Mouse (Mus musculus) lung, embryonic 14.5 days (tissue): ENCODE measurements at regions not wholly inside any gene's neighbourhood (a gene's known extent, or its start where the extent isn't known, plus 50 kb on each side); places are given as distances from the start of the nearest gene placed in this dataset.
A peak's percentile ranks its signal among the peaks of the same experiment; 100 is the strongest.

Experiments
- ATAC-seq: fragments of 200-750 bp; cut with Nextera tagmentation; 2 replicates; pipeline ENCODE4 v1.8.0; 2017; ENCODE audit warnings: mild to moderate bottlenecking, moderate TSS enrichment, moderate library complexity; ENCODE audit not compliant: insufficient read depth
- DNase-seq: peaks from one replicate; pipeline ENCODE4 v3.0.0-alpha.2; 2015
- H3K27ac ChIP-seq: fragments of 300-500 bp; sonication (generic); 2 replicates; pipeline ENCODE4 v1.5.1; 2014; ENCODE audit warnings: low read depth, mild to moderate bottlenecking, moderate library complexity
- H3K27me3 ChIP-seq: fragments of 300-500 bp; sonication (generic); 2 replicates; pipeline ENCODE4 v1.6.1; 2014; ENCODE audit warnings: low read length, control low read depth; ENCODE audit not compliant: insufficient read depth
- H3K36me3 ChIP-seq: fragments of 300-500 bp; sonication (generic); 2 replicates; pipeline ENCODE4 v1.6.1; 2014; ENCODE audit warnings: control low read depth; ENCODE audit not compliant: insufficient read depth
- H3K4me1 ChIP-seq: fragments of 300-500 bp; sonication (generic); 2 replicates; pipeline ENCODE4 v1.6.1; 2014; ENCODE audit warnings: antibody characterized with exemption, control low read depth; ENCODE audit not compliant: insufficient read depth
- H3K4me2 ChIP-seq: fragments of 300-500 bp; sonication (generic); 2 replicates; pipeline ENCODE4 v1.6.1; 2014; ENCODE audit warnings: mild to moderate bottlenecking
- H3K4me3 ChIP-seq: fragments of 300-500 bp; sonication (generic); 2 replicates; pipeline ENCODE4 v1.5.1; 2014; ENCODE audit warnings: low read depth, low read length
- H3K9ac ChIP-seq: fragments of 300-500 bp; sonication (generic); 2 replicates; pipeline ENCODE4 v1.6.1; 2014
- H3K9me3 ChIP-seq: fragments of 300-500 bp; sonication (generic); 2 replicates; pipeline ENCODE4 v1.6.1; 2016; ENCODE audit warnings: low read depth, low read length, control low read depth
- CTCF ChIP-seq: IDR thresholded peaks from 2 replicates; pipeline ENCODE4 v1.5.1; 2016; ENCODE audit warnings: antibody characterized with exemption, low read depth
- WGBS: fragments of 180-500 bp; shearing (Covaris S2); extraction: QIAGEN DNeasy Blood & Tissue Kit; methylation state at CpG from one replicate; pipeline ENCODE4 v1.1.7; 2014; 5-methylcytosine and 5-hydroxymethylcytosine counted together

DNA sequence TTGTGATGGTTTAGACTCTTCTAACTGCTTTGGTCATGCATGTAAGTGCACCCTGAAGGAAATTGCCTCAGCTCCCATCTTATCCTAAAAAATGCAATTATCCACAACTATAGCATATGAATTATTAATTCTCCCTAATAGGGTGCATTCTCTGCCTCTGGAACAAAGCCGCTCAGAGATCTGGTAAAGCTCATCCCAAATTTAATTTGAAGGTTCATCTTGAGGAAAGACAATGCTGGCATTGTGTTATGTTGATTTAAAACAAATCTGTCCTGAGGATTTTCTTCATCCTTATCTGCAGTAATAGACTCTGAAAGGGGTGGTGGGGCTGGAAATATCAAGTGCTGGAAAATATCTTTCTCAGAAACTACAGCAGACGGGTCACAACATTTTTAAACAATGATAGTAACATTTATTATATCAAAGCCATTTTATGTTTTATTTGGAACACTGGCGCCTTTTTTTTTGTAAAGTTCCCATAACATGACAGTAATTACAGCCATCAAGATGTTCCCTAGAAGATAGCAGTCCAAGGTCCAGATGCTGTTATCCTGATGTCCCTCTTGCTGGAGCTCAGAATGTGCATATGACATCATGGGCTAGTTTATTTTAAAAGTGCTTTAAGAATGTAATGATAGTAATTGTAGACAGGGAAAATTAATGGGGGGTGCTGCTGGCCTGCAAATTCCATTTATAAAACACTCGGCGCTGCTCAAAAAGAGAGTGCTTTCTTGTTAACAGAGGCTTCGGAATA lies 148.5 kb downstream of the Hlx start:
- no peak overlapping the region for H3K4me3 ChIP-seq
- peak; percentile 64 for ATAC-seq
- H3K9ac ChIP-seq = no peak overlapping the region
- H3K9me3 ChIP-seq = no peaks in the 10 kb centered on the region
- H3K27ac ChIP-seq = no peak overlapping the region
- peaks cover 10% of the 10 kb centered on the region for H3K4me1 ChIP-seq
- 27% methylated on average over 6 of the region's 6 CpGs for WGBS
- H3K4me2 ChIP-seq = 0 out of 2 replicates have a peak overlapping the region, but pooled peaks have one; percentile 18
- TF ChIP-seq CTCF = no peak
- no peaks in the 10 kb centered on the region for H3K36me3 ChIP-seq
- no peaks in the 10 kb centered on the region for H3K27me3 ChIP-seq
- peak; percentile 67 for DNase-seq

- H3K27ac ChIP-seq = no peak overlapping the region
- no peaks in the 10 kb centered on the region for H3K9me3 ChIP-seq
- peaks cover 3% of the 10 kb centered on the region for H3K4me1 ChIP-seq
- peak; percentile 41; the same call in 1 of the 2 replicates for ATAC-seq
- no peak overlapping the region for H3K4me2 ChIP-seq
- WGBS = 43% methylated on average over 3 of the region's 3 CpGs
- H3K9ac ChIP-seq = no peak overlapping the region
- peak; percentile 46 for DNase-seq
- no peak overlapping the region for H3K4me3 ChIP-seq
- no peaks in the 10 kb centered on the region for H3K27me3 ChIP-seq
- TF ChIP-seq CTCF = no peak
- H3K36me3 ChIP-seq = no peaks in the 10 kb centered on the region
Observed at GRCm38 (mm10) chr1:184579475-184579874, 152.9 kb downstream of the Hlx start.

DNA sequence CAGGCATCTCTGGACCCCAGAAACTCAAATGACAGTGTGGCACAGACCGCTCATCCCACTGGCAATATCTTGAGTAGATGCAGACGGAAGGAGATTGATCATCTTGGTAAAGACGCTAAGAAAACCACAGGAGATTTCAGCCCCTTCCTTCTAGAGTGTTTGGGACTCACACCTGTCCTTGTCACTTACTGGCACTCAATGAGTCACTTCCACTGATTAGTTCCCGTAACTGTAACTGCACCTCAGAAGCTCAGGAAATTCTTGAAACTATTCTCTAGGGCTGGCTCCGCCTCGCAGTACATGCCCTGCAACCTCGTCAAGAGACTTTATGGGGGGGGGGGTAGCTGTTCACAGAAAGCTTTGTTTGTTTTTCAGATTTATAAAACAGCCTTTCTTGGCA lies 155.9 kb downstream of the Hlx start:
- TF ChIP-seq CTCF = no peak
- Histone ChIP-seq H3K4me3 (no peak overlapping the region), H3K27ac (no peak overlapping the region), H3K36me3 (no peaks in the 10 kb centered on the region), H3K9me3 (no peaks in the 10 kb centered on the region), H3K27me3 (no peaks in the 10 kb centered on the region), H3K4me2 (no peak overlapping the region), H3K9ac (no peak overlapping the region), H3K4me1 (peaks cover 2% of the 10 kb centered on the region; the same call in 1 of the 2 replicates)
- no peak for ATAC-seq
- no peak for DNase-seq
- 62% methylated on average over 7 of the region's 7 CpGs for WGBS

DNA sequence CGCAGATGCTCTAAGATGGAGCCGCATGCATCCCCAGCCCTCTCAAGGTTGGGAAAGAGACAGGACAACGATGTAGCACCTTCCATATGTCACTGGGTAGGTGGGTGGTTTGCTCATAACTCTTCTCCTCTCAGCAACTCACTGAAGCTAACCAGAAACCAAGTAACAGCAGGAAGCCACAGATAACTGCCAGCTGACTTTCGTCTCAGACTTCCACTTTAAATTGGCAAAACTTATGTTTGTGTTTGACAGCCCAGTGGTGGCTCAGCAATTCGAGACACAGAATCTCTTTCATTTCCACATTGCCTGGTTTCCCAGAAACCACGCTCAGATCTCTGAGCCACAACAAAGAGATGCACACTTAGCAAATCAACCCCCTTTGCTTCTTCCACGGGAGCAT lies 159.1 kb downstream of the Hlx start:
- Histone ChIP-seq H3K27ac (no peak overlapping the region), H3K4me3 (no peak overlapping the region), H3K4me2 (no peak overlapping the region), H3K36me3 (no peaks in the 10 kb centered on the region), H3K27me3 (no peaks in the 10 kb centered on the region), H3K4me1 (0 out of 2 replicates have a peak, but pooled peaks cover 2% of the 10 kb centered on the region), H3K9me3 (no peaks in the 10 kb centered on the region), H3K9ac (no peak overlapping the region)
- 46% methylated on average over 7 of the region's 7 CpGs for WGBS
- ATAC-seq = no peak
- TF ChIP-seq CTCF = no peak
- peak; percentile 72 for DNase-seq

DNA sequence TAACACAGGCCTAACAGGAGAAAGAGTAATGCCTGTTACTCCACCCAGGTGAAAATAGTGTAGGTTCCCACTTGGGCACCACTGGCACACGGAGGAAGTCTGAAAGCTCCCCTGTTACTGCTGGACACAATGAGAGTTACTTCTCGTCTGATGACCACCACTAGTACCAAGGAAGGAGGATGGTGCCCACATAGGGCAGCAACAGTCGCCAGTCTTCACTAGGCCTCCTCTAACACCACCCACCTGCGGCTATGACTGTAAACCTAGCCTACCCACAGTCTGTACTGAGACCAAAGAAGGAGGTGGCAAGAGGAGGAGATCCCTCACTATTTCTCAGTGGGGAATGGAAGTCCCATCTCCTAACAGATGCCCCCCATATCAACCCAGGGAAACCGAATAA lies 161.7 kb downstream of the Hlx start:
- Histone ChIP-seq H3K27me3 (no peaks in the 10 kb centered on the region), H3K4me2 (no peak overlapping the region), H3K27ac (no peak overlapping the region), H3K36me3 (no peaks in the 10 kb centered on the region), H3K9ac (no peak overlapping the region), H3K4me1 (0 out of 2 replicates have a peak, but pooled peaks cover 2% of the 10 kb centered on the region), H3K9me3 (no peaks in the 10 kb centered on the region), H3K4me3 (no peak overlapping the region)
- no peak for TF ChIP-seq CTCF
- 82% methylated on average over 5 of the region's 5 CpGs for WGBS
- DNase-seq (no peak), ATAC-seq (no peak)

- WGBS = 87% methylated on average over 4 of the region's 4 CpGs
Observed at GRCm38 (mm10) chr1:184562926-184563325, 169.5 kb downstream of the Hlx start.

DNA sequence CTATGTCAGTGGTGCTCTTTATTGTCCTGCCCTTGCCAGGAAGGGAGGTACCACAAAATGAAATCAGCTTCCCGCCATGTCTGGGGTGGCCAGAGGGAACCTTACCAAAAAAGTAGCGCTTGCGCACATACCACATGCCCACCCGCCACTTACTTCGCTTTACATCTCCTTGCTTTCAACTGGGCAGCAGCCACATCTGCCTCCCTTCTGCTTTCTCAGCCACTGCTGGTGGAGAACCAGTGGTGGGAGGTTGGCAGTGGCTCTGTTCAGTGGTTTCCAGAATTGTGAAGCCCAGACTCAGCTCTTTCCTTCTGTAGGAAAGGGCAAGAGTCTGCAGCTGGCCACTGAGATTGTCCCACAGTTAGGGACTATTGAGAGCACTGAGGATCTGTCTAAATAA lies 170.2 kb downstream of the Hlx start:
- no peak overlapping the region for H3K9ac ChIP-seq
- no peaks in the 10 kb centered on the region for H3K36me3 ChIP-seq
- no peak for DNase-seq
- no peak overlapping the region for H3K27ac ChIP-seq
- H3K27me3 ChIP-seq = no peaks in the 10 kb centered on the region
- no peak for TF ChIP-seq CTCF
- no peak for ATAC-seq
- H3K4me1 ChIP-seq = no peaks in the 10 kb centered on the region
- H3K4me3 ChIP-seq = no peak overlapping the region
- H3K4me2 ChIP-seq = no peak overlapping the region
- no peaks in the 10 kb centered on the region for H3K9me3 ChIP-seq
- WGBS = 91% methylated on average over 5 of the region's 5 CpGs

More at GRCm38 (mm10) chr1:184562926-184563325, 169.5 kb downstream of the Hlx start:
- no peaks in the 10 kb centered on the region for H3K9me3 ChIP-seq
- no peak overlapping the region for H3K4me3 ChIP-seq
- no peak overlapping the region for H3K27ac ChIP-seq
- no peak overlapping the region for H3K9ac ChIP-seq
- no peaks in the 10 kb centered on the region for H3K36me3 ChIP-seq
- no peak for TF ChIP-seq CTCF
- no peak overlapping the region for H3K4me2 ChIP-seq
- ATAC-seq = no peak
- no peaks in the 10 kb centered on the region for H3K4me1 ChIP-seq
- no peaks in the 10 kb centered on the region for H3K27me3 ChIP-seq
- DNase-seq = no peak
